Mouse (Mus musculus): ENCODE measurements around the gene Dip2b.

DNA sequence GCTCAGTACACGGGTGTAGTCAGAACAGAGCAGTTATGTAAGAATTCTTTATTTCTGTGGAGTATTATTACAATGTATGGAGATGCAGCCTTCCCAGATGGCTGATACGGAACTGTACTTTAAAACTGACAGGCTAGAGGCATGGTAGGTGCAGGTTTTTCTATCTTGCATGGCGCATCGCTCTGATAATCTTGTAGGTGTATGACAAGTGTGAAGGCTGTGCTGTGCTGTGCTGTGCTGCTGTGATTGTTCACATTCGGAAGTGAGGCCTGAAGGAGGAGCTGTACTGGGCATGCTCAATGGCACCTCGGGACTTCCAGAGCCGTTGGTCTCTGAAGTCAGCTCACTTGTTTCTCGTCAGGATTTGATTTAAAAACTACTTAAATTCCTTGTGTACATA lies 31.6 kb downstream of the Dip2b start:
- TF ChIP-seq POLR2A (IDR thresholded peaks at IDR 0.05; ENCODE audit: insufficient read depth, low read length) (no peak), CTCF (IDR thresholded peaks at IDR 0.05; ENCODE audit: low read depth, low read length) (no peak)

Measured in ES-Bruce4 (cell line).